Mouse (Mus musculus) heart, adult 11 months (tissue): ENCODE results near the gene Htr5b.
A peak's percentile ranks its signal among the peaks of the same experiment; 100 is the strongest.

Experiments used
- DNase-seq: peaks from one replicate; pipeline ENCODE4 v3.0.0; 2022

Gene Htr5b

DNA sequence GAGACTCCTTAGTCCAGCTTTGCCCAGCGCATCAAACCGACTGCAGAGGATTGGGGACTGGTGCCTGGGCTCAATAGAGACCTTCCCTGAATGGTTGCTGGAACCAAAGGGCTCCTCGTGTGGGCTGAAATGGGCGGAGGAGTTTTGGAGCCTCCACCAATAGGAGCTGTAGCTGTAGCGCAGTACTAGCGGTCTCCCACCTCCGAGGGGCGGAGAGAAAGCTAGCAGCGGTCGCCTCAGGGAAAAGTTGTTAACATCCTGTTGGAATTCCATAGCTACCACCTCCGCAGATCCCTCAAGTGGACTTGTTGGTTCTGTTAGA is at the start of gene Htr5b:
Gene Htr5b, minus strand, starts transcription at position 67 of the 322 bp plus-strand sequence.
- DNase-seq = peak; percentile 53

GRCm38 (mm10) chr1:121577491-121577890 is 49.2 kb upstream of the Htr5b start:
- peak; percentile 84 for DNase-seq

DNA sequence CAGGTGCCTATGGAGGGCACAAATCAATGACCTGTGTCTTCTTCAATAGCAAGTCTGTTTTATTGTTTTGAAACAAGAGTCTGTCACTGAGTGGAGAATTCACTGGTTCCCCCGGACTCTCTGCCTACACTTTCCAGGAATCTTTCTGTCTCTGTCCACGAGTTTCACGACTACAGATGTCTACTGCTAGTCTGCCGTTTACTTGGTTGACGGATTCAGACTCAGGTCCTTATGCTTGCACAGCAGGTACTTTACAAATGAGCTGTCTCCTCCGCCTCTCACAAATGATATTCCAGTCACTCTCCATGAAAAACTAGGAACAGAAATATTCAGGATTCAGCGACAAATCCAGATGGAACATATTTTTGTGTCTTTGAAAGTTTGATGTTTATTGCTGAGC is 42.3 kb upstream of the Htr5b start:
- DNase-seq = no peak

DNA sequence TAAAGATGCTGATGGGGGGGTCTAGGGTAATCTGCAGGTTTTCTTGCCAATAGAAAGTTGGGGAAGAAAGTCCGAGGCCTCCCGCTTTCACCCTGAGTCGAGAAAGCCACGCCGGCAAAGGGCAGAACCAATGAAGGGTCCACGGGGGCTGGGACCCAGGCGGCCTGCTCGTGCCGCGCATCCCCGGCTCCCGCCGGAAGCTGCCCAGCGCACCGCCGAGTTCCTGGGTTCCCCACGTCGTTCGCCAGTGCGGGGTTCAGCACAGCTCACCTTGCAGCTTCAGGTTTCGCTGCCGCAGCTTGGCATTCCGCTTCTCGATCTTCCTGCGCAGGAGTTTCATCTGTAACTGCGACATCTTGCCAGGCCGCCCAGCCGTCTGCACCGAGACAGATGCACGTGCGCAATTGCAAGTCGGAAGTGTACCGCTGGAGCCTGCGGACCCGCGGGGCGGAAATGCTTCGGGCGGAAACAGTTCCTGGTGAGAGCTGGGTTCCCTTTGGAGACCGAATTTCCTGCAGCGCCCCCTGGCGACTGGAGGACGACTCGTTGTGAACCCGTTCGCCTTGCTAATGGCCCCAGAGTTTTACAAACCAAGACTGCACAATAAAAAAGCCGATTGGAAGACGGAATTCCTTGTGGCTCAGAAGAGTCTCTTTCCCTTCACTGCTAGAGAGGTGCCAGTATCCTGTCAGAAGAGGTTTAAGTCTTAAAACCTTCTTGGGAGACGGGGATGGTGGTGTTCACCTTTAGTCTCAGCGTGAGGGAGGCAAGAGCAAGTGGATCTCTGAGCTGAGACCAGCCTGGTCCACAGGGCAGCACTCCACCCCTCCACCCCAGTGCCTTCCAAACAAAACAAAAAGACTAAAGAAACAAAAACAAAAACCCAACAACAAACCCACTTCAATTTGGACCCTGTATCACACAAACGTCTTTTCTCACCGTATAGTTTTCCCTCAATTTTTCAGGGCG is 39.5 kb upstream of the Htr5b start, which contains the start of gene Ddx18:
Gene Ddx18, minus strand, starts transcription at position 469 of the 969 bp plus-strand sequence.
- DNase-seq = peak; percentile 99

- peak; percentile 95 for DNase-seq
Measured at GRCm38 (mm10) chr1:121557861-121558260, 29.6 kb upstream of the Htr5b start.

GRCm38 (mm10) chr1:121551457-121551835 is 23.2 kb upstream of the Htr5b start:
- peak; percentile 73 for DNase-seq

DNA sequence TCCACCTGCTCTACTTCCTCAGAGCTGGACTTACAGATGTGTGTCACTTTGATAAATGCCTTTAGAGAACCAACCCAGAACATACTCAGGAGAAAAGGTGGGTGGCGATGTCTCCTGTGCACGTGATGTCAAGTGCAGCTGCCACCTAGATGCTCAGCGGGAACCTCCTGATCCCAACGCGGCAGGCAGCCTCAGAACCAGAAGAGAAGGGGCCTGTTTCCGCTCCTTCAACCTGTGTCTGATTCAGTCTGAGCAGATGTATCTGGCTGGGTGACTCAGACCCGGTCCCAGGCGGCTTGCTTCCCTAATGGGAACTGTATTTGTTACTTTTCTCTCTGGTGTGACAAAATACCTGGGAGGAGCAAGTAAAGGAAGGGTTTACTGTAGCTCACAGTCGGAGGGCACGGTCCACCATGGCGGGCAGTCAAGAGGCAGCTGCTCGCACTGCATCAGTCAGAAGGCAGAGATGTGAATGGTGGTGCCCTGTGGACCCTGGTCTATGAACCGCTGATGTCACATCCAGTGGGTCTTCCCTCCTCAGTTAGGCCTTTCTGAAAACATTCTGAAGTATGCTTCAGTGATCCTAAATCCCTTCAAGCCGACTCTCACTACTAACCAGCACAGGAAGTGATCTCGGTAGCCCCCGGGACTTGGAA is 22.7 kb upstream of the Htr5b start:
- peak; percentile 63 for DNase-seq

DNA sequence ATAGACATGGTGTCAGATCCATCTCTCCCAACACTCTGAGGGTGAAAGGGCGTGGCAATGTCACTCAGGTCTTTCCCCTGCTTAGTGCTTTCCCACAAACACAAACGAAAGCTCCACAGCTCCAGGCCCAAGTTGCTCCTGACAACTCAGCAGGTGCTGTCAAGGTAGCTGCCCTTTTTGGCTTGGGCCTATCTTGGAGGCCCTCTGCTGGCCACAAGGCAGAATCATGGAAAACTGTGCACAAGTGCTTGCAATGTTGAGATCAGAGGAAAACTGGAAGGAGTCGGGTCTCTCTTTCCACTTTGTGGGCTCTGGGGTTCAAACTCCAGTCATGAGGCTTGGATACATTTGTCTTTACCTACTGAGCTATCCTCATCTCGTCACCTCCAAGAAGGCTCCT is 21.2 kb upstream of the Htr5b start:
- peak; percentile 50 for DNase-seq

GRCm38 (mm10) chr1:121548667-121549066 is 20.4 kb upstream of the Htr5b start:
- peak; percentile 67 for DNase-seq

GRCm38 (mm10) chr1:121546844-121547243 is 18.6 kb upstream of the Htr5b start:
- DNase-seq = peak; percentile 17

- DNase-seq = peak; percentile 46
Measured at GRCm38 (mm10) chr1:121540361-121540760, 12.1 kb upstream of the Htr5b start.

DNA sequence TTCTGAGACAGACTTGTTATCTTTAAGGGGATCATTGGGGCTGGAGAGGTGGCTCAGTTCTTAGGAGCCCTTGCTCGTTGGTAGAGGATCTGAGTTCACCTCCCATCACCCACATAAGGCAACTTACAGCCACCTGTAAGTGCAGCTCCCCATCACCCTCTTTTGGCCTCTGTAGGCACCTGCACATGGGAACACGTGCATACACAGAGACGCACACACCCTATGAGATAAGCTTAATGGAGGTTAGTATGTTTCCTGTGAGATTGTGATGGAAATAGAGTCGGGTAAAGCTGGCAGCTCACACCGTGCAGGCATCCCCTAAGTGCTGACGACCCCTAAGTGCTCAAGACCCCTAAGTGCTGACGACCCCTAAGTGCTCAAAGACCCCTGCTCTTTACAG is 3.2 kb upstream of the Htr5b start:
- DNase-seq = peak; percentile 53

- DNase-seq = peak; percentile 60
Measured at GRCm38 (mm10) chr1:121529286-121529685, 1.0 kb upstream of the Htr5b start.

DNA sequence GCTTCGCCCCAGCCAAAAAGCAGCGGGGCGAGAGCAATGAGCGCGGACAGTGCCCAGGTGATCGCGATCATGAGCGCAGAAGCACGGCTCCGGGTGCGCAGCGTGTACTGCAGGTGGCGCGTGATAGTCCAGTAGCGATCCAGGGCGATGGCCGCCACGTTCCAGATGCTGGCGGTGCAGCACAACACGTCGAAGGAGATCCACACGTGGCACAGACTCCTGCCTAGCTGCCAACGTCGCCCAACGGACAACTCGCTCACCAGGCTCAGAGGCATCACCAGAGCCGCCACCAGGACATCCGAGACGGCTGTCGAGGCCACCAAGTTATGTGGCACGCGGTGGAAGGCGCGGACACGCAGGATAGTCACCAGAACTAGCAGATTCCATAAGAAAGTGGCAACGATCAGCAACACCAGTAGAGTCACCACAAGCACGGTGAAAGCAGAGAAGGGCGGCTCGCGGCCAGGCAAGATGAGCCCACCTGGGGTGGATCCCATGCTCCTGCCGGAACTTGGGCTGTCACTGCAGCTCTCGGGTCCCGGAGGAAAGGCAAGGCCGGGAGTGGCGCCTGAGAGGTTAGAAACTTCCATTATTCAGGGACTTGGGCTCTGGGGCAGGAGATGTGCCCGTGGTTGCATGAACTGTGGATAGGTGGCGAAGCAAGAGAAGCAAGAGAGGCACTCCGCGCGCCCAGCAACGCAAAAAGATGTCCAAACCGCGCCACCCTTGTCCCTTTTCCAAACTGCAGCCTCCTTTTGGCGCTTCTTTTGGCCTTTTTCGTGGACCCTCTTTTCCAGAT is 466 bp downstream of the Htr5b start:
- DNase-seq = no peak

- no peak for DNase-seq
Measured at GRCm38 (mm10) chr1:121527061-121527460, 1.2 kb downstream of the Htr5b start.

- DNase-seq = no peak
Measured at GRCm38 (mm10) chr1:121518609-121519008, 9.7 kb downstream of the Htr5b start.

DNA sequence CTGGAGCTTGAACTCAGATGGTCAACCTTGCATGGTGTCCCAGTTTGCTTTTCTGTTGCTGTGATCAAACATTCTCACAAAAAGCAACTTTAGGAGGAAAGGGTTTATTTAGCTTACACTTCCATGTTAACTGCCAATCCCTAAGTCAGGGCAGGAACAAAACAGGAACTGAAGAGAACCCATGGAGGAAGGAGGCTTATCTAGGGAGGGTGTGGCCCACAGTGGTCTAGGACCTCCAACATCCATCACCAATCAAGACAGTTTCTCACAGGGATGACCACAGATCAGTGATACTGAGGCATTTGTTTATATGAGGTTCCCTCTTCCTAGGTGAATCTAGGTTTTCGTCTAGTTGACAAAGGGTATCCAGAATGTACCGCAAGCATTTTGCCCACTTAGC is 16.3 kb downstream of the Htr5b start:
- DNase-seq = no peak

DNA sequence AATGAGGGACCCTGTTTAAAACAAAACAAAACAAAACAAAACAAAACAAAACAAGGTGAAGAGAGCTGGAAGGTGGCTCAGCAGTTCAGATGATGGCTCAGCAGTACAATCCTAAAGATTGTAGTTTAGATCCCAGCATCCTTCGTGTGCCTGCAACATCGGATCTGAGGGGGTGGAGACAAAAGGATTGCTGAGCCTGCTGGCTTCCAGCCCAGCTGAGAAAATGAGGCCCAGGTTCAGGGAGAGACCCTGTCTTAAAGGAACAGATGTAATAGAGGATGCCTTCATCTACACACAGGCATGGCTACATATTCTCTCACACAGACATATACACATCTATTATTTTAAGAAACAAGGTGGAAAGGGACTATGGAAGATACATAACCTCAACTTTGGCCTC is 17.1 kb downstream of the Htr5b start:
- no peak for DNase-seq

- no peak for DNase-seq
Measured at GRCm38 (mm10) chr1:121510420-121511140, 17.7 kb downstream of the Htr5b start.

- no peak for DNase-seq
Measured at GRCm38 (mm10) chr1:121508729-121509128, 19.5 kb downstream of the Htr5b start.

DNA sequence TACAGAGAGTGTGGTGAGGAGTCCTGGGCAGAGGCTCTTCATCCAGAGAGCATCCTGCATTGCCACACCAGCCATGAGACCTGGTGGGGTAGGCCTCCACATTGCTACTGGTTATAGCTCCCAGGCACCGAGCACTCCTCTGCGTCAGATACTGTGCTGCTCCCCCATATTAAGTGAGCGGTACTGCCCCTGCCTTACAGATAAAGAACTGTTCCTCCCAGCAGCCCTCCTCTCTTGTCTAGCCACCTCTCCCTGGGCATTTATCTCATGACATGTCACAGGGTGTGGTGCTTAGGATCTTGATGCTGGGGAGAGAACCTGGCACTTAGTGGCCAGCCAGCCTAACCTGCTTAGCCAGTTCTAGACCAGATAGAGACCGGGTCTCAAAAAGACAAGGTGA is 31.2 kb downstream of the Htr5b start:
- no peak for DNase-seq

DNA sequence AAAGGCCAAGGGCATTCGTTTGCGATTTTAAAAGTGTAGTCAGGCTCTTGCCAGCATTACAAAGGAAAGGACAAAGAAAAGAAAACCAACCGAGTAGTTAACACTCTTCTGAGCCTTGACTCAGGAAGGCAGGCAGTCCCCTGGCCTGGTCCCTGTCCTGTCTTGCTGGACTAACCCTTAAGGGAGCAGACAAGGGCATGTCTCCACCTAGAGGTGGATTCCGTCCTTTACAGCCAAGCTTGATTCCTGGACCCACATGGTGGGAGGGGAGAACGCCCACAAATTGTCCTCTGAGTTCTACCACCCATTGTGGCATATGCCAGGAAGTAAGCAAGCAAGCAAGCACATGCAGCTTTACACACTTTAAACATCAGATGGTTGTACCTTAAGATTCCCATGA is 38.0 kb downstream of the Htr5b start:
- DNase-seq = no peak

DNA sequence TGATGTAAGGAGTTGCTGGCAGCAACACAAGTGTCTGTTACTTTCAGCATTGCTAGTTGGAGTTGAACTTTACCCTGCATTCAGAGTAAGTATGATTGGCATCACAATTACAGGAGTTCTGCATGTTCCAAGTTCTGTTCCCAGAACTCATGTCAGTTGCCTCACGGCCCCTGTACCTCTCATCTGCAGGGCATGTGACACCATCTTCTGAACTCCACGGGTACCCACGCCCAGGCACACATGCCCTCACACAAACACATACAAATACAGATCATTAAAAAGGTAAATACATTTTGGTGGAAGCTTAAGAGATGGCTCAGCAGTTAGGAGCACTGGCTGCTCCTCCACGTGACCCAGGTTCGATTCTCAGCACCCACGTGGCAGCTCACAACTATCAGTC is 41.5 kb downstream of the Htr5b start:
- peak; percentile 76 for DNase-seq
